Mouse (Mus musculus) brown adipose tissue, adult 24 weeks (tissue): Measurements from ENCODE around the gene Oprd1. TPM values are rescaled to one million over a fixed set of nuclear protein-coding genes. Genes with fewer than 3 reads are reported as not detected.

ENCODE experiments used
- H3K27ac ChIP-seq: fragments of 200-500 bp; replicated peaks from 2 replicates; pipeline ENCODE4 v1.5.1; 2012; ENCODE audit warnings: low read depth, mild to moderate bottlenecking, low read length
- H3K4me1 ChIP-seq: fragments of 200-500 bp; 2 replicates; pipeline ENCODE4 v1.6.1; 2012; ENCODE audit warnings: low read length, mixed read lengths; ENCODE audit not compliant: control insufficient read depth, insufficient read depth, insufficient read length
- H3K4me3 ChIP-seq: fragments of 200-500 bp; 2 replicates; pipeline ENCODE4 v1.5.1; 2012; ENCODE audit warnings: low read depth, mild to moderate bottlenecking, low read length, moderate library complexity; ENCODE audit not compliant: insufficient read depth
- polyA plus RNA-seq: library from polyadenylated mRNA; stranded (reverse); fragments of >200 nt; gene quantifications from 2 replicates; pipeline ENCODE4 v1.2.4, GENCODE M21; 2012; ENCODE audit not compliant: missing spikeins, insufficient read depth, insufficient read length

The Oprd1 gene
- polyA plus RNA-seq, 1 experiment, result not detected

GRCm38 (mm10) chr4:132062934-132063884, 81.1 kb downstream of the Oprd1 start:
- Histone ChIP-seq H3K4me1 (peaks cover 39% of the 10 kb centered on the region), H3K4me3 (no peak overlapping the region), H3K27ac (no peak overlapping the region)

- peaks cover 36% of the 10 kb centered on the region for H3K4me1 ChIP-seq
- no peak overlapping the region for H3K4me3 ChIP-seq
- no peak overlapping the region for H3K27ac ChIP-seq
These were observed 82.0 kb downstream of the Oprd1 start for GRCm38 (mm10) chr4:132062289-132062688.

Other genes with a start within 250 kb of the Oprd1 start
- 1.7 TPM in 1 of 2 replicates, not detected in the other for gene Tmem200b, start 222.7 kb downstream of the Oprd1 start, polyA plus RNA-seq
- gene Gm10300, start 69.8 kb downstream of the Oprd1 start, polyA plus RNA-seq, result not detected in 2 replicates
- 37.1 and 44.1 TPM in 2 replicates for gene Epb41, start 69.2 kb downstream of the Oprd1 start, polyA plus RNA-seq
- gene Ythdf2, start 67.8 kb upstream of the Oprd1 start, polyA plus RNA-seq, result 22.4 and 24.6 TPM in 2 replicates
- gene Gmeb1, start 117.1 kb upstream of the Oprd1 start, polyA plus RNA-seq, result 2.1 and 5.2 TPM in 2 replicates
- 25.0 and 27.8 TPM in 2 replicates for gene Taf12, start 129.9 kb upstream of the Oprd1 start, polyA plus RNA-seq
- 2.3 TPM in 1 of 2 replicates, not detected in the other for gene Rab42, start 158.9 kb upstream of the Oprd1 start, polyA plus RNA-seq
- 35.1 and 36.5 TPM in 2 replicates for gene Trnau1ap, start 185.1 kb upstream of the Oprd1 start, polyA plus RNA-seq
- 3.4 and 7.6 TPM in 2 replicates for gene Rcc1, start 209.1 kb upstream of the Oprd1 start, polyA plus RNA-seq